Mouse (Mus musculus) NIH3T3 (cell line): ENCODE data around the gene Camk2d.

Source experiments
- DNase-seq: peaks from one replicate; pipeline ENCODE4 v3.0.0-alpha.2; 2012; ENCODE audit warnings: low read depth

Camk2d gene

DNA sequence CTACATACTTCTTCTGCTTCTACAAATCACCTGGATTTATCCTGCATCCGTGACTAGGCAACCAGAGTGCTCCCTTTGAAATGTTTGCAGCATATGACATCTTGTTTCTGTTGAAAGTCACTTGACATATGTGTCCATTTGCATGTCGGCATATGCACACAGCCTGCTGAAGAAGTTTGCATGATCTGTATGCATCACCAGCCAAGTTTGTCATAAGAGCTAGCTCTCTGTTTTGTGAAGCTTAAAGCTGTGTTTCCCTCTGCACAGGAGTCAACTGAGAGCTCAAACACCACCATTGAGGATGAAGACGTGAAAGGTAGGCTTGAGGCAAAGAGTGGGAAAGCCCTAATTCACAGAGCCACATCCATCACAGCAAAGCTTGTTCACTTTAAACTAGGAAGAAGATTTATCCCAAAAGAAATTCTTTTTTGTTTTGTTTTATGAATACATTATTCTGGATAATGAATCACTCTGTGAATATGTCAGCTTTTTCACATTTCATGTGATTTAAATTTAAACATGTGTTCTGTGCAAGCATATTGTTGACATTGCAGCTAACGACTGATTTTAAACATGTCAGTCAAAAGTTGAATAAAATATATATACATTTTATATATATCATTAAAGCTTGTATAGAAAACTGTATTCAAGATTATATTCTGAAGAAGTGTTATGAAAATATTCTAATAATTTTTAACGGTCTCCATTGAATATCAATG, 214.4 kb downstream of the Camk2d start:
- DNase-seq, result no peak

DNA sequence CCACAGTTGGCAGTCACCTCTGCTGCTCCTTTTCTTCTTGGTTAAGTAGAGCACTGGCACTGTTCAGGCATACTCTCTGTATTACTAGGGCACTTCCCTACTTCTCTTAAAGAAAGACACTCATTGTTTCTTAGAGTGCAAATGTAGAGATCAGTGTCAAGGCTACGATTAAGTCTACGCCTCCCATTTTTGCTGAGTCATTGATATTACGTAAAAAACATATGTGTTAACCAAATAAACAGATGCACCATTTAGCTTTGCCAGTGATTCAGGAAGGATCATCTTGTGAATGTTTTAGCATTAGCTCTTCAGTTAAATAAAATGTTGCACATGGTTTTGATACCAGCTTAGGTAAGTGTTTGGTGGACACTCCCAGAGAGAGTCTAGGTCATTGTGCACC, 215.5 kb downstream of the Camk2d start:
- peak; percentile 73 for DNase-seq

DNA sequence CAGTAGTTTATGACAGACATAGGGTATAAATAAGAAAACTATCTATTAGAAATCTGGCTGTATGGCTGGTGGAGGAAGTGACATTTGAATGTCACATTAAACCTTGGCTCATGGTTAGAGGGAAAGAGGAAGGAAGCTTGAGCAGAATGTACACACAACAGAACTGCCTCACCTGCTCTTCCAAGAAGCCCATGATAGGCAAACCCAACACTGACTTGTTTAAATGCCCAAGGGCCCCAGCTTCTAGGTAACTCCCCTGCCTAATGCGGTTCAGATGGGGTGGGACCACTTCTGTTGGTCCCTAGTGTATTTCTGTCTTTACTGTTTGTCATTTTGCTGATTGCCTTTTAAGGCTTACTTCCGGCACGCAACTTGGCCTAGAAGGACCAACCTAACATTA, 226.3 kb downstream of the Camk2d start:
- no peak for DNase-seq

DNA sequence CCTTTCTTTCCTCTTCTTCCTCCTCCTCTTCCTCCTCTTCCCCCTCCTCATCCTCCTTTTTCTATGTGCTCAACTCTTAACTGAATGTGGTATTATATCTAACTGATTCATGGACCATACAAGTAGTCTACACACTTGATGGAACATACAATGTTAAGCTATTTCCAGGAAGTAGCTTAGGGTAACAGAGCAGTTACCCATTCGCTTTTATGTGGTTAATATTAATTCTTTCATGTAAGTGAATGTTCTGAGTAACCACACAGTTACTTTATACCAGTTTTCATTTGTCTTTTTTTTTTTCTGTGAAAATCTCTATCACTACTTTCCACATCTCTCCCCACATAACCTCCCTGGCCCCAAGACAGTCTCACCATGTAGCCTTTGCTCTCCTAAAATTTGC, 228.8 kb downstream of the Camk2d start:
- no peak for DNase-seq

DNA sequence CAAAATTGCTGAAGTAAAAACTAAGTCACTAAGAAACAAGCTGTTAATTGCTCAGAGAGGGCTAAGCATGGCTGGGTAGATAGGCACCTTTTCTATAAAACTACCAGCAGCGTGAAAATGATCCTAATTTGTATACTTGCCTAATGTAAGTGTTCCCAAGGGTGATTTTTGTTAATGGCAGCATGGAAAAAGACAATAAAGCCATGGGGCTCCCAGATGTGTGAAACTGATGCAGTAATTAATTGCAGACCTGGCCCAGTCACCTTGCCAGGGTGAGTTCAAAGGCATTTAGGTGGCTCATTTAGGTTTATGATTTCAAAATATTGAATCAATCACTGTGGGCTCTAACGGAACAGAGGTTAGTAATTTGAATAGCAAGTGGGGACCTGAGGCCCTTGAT, 230.1 kb downstream of the Camk2d start:
- DNase-seq, result no peak

DNA sequence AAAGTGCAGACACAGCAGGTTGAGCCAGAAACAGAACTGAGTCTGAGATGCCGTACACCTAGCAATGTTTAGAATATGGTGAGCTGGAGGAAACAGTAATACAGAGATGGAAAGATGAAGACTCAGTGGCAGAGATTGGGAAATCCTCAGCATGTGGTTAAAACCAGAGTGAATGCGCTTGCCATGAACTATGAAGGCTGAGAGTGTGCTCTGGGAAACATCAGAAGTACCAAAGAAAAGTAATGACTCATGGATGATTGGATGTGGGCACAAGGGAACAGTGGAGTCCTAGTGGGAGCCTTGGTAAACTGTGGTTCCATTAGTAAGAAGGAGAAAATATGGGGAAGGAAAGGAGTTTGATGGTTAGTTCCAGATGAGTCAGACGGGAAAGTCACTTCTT, 231.8 kb downstream of the Camk2d start:
- DNase-seq, result peak; percentile 78

DNA sequence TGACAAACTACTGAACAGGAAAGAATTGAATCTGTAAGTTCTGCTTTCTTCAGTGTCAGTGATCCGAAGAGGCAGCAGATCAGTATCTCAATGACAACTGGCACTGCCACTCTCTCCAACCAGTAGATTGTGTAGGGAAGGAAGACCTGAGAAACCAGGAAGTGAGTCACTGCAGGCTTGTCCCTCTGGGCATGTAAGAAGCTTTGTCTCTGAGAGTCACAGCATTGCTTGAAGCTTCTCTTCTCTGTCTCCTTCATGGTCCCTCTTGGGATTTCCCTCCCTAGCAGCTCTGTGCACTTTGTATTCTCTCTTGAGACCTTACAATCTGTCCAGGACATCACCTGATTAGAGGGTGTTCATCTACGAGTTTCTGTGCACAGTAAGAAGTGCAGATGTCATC, 233.7 kb downstream of the Camk2d start:
- no peak for DNase-seq

DNA sequence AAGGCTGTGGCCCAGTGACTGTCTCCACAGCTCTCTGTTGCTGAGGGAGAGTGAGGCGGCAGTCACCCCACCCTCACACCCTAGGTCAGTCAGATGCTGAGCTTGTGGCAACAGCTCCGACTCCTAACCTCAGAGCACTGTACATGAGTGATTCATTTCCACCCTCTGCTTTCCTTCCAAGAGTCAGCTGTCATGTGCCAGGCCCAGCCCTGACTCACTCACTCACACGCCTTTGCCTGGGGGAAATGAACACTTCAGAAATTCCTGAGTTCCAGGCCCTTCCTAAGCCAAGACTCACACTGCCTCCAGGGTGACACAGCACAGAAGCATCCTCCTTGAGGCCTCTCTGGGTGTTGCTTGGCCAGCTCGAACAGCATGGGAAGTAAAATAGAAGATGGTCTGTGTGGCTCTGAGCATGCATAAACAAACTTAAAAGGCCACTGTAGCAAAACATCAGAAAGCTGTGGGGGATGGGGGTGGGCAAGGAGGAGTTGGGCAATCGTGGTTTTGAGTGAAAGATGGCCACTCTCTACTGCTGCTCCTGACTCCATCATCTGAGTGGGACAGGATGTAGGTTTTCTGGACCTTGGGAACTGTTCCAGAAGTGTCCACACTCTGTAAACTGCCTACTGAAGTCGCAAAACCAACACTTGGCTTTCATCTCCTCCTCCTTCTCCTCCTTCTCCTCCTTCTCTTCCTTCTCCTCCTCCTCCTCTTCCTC, 235.5 kb downstream of the Camk2d start:
- peak; percentile 97 for DNase-seq

DNA sequence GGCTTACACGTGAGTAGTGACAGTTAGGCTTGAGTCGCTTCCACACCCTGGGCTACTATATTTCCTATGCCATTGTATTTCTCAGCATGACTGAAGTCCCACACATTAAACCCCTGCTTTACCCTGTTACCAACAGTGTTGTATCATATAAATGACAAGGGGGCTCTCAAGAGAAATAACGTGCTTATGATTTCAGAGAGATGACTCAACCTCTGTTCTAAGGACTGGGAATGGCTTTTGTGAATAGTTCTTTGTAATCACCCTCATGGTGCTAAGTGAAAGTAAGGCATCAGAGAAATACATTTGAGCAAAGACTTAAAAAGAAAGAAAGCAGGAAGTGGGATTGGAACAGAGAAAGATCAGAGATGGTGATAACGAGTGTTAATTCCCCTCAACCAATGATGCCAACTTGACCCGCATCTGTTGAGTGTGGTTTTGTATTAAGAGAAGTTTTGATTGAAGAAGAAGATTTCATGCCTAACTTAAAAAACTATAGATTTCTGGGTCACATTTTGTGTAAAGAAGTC, 238.6 kb downstream of the Camk2d start:
- no peak for DNase-seq

DNA sequence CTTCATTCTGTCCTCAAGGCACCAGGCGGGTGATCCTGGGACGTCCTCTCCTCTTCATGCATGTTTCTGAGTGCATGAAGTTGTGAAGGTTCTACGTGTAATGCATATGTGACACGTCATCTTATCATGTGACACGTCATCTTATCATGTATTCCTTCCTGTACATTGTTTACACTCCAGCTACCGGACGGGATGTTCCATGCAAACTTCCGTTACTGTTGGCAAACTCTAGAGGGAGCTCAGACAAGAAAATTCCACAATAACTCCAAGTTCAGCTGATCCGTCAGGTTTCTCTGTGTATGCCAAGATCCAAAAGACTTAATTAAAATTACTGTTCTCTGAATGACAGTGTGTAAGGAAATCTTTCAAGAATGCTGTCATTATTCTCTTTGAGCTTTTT, 246.7 kb downstream of the Camk2d start:
- DNase-seq, result no peak

DNA sequence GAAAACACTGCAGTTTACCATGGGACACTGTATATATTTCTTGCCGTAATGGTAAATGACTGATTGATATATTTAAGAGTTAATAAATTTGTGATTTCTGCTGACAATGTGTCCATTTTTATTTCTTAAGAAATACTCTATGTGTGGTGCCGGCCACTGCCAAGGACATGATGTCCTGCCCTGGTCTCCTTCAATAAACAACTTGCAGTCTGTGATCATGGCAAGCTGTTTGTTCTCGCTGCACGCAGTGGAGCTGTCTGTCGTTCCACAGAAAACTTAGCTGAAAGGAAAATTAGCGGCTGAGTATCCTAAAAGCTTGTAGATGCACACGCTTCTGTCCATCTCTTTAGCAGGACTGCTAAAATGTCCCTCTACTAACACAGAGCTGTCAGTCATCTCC, 248.7 kb downstream of the Camk2d start:
- DNase-seq, result no peak

DNA sequence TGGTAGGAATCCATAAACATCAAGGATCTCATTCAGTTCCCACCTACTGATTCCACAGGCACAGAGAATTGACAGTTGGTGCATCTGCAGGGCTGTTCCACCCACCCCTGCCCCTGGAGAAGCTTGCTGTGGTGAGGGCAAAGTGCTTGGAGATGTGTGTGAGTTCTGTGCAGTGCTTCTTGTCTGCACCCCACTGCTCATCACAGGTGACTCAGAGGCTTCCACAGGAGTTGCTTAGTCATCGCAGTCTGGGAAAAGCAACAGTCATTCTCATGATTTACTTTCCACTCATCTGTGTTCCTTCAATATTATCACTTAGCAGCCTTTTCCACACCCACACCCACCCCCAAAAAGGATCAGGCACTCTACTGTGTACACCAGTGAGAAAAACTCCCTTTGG, 252.0 kb downstream of the Camk2d start:
- DNase-seq, result peak; percentile 61

DNA sequence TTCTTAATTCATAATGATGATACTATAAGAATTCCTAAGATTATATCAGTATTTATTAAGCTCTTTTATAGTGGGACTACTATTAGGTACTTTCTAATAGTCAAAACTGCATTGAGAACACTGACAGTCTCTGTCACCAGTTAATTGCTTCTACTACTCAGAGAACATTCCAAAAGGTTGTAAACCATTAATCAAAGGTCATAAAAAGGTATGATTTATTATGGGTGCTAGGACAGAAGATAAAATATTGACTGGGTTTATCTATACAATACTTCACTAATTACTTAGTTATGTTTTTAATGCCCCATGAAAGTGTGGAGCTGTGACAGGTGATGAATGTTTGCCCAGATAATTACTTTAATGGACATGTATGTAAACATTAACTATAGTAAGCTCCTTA, 264.3 kb downstream of the Camk2d start:
- no peak for DNase-seq

DNA sequence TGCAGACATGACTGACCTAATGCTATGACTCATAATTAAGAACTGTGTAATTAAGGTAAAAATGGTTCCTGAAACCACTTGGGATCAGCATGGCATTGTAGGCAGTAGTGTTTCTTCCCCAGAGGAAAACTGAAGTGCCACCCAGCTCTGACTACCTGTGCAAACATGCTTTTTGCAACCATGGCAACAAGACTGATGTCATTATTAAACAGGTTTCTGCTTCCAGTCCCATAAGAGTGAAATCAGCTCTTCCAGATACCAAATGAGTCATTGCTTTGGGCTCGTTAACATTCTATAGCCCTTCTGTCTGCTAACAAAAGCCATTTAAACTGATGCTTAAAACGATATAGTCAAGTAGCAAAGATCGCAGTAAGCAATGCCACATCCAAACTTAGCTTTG, 273.5 kb downstream of the Camk2d start:
- DNase-seq, result peak; percentile 17

DNA sequence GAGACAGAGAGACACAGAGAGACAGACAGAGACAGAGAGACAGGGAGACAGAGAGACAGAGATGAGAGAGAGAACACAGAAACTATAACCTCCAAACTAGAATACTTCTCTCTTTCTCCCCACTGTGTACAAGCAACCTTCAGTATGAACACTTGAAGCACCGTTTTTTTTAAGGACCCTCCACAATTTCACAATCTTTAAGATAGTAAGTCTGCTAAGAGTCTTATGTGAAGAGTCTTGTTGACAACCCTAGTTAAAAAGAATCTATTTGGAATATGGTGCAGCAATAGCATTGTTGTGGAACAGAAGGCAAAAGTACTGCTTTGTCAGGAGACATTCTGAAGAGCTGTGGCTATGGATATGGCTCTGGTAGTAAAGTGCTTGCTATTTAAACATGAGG, 274.6 kb downstream of the Camk2d start:
- DNase-seq, result no peak

DNA sequence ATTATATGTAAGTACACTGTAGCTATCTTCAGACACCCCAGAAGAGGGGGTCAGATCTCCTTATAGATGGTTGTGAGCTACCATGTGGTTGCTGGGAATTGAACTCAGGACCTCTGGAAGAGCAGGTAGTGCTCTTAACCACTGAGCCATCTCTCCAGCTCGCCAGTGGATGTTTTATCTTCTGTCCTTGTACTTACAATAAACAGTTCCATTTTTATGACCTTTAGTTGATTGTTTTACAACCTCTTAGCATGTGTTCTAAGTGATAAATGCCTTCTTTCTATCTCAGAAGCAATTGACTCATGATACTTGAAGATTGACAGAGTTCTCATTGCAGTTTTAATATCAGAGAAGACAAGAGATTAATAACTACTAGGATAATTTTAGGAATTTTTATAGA, 282.1 kb downstream of the Camk2d start:
- DNase-seq, result no peak

DNA sequence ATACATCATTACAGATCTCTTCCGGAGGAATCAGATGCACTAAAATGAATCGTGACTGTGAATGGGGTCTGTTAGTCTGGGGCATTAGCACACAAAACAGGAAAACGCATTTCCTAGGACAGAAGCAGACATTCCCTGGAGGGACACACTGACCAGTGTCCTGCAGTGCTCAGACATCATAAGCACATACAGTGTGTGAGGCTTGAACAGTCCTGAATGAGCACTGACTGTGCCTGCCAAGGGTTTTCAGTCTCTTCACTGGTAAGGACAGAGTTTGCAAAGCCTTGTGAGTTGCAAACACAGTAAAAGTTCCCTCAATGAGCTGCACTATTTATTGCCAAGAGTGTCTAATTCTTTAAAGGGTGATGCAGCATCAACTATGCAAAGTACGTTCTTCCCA, 290.0 kb downstream of the Camk2d start:
- DNase-seq, result no peak

DNA sequence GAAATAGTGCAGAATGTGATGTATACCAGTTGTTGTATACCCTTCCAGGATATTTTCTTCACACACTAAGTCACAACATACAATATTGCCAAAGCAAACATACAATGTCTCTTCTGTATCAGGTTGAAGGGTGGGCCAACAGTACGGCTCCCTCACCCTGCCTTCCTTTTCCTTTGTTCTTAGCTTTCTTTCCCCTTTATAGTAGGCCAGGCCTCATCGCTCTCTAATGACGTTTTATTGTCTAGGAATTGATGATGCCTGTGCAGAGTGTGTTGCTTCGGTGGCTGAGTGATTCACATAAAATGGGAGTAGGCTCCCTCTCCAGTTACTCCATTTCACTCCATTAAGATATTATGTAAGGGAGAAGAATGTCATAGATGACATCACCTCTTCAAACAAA, 290.5 kb downstream of the Camk2d start:
- no peak for DNase-seq
